Mouse (Mus musculus): ENCODE results near the gene Cldn4. TPM values are rescaled to one million over a fixed set of nuclear protein-coding genes. Genes with fewer than 3 reads are reported as not detected.
A peak's percentile ranks its signal among the peaks of the same experiment; 100 is the strongest.

Gene Cldn4
- total RNA-seq, 2 experiments from 2014 or later, result 0.21 to 0.57 TPM

DNA sequence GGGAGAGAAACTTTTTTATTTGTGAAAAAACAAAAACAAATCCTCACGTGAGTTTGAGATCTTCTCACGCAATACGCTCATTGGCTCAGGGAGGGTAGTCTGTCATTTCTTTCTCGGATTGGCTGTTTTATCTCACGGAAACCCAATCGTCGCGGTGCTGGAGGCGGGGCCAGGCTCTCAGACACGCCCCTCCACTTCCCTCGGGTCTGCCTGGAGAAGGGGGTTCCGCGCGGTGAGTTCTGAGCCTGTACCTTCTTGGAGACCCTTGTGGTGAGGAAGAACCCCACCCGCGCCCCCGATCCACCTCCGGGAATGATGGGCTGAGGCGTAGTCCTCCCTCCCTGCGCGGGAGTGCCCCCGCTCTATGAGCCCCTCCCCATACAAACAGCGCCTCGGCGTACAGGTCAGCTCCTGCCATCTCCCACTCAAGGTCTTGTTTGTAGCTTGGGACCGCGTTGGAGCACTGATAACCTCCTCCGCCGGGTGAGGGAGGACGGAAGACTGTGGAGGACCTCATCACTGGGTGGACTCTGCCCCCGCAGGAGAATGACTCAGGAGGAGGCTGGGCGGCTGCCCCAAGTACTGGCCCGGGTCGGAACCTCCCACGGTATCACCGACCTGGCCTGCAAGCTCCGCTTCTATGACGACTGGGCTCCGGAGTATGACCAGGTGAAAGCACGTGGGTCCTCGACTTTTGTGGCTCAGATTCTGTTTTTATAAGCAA, 14.4 kb downstream of the Cldn4 start, which contains the start of gene Mettl27:
Mettl27 (plus strand) TSS at position 190 of the 724 bp plus-strand sequence.
- DNase-seq, result peak; percentile 92

DNA sequence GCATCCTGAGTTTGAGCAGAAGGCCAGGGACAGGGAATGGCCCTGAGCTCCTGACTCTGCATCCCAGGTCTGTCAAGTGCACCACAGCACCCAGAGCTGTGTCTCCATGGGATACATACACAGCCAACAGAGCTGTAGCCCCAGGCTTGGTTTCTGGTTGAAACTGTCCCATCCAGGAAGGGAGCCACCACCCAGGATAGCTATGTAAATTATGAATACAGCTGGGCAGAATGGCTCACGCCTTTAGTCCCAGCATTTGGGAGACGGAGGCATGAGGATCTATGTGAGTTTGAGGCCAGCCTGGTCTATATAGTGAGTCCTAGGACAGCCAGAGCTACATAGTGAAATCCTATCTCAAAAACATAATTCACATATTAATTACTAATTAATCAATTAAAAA, 16.7 kb downstream of the Cldn4 start:
- DNase-seq, result no peak

DNA sequence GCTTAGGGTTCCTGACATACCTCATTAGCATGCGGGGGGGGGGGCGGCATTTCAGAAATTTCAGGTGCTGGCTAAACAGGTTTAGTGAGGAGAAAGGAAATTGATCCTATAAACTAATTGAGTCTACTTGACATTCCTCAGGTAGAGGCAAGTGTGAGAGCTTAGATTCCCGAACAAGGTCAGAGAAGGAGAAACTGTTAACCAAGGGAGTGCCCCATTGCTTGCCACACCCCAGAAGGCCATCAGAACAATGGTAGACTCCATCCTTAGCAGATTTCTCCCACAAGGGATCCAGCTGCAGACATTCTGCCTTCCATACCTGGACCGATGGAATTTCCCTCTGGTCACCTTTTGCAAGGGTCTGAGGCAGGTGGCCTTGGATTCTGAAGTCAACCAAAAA, 20.0 kb downstream of the Cldn4 start:
- DNase-seq, result no peak

DNA sequence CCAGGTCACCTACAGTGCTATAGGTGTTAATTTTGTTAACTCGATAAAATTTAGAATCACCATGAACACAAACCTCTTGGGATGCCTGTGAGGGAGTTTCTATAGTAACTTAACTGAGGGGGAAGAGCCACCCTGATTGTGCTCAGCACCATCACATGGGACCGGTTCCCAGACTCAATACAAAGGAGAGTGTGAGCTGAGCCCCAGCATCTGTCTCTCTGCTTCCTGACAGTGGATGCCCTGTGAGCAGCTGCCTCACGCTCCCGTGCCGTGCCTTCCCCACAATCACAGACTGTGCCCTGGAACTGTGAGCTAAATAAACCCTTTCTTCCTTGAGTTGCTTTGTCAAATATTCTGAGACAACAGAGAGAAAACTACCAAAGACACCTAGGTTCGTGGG, 23.6 kb downstream of the Cldn4 start:
- no peak for DNase-seq

DNA sequence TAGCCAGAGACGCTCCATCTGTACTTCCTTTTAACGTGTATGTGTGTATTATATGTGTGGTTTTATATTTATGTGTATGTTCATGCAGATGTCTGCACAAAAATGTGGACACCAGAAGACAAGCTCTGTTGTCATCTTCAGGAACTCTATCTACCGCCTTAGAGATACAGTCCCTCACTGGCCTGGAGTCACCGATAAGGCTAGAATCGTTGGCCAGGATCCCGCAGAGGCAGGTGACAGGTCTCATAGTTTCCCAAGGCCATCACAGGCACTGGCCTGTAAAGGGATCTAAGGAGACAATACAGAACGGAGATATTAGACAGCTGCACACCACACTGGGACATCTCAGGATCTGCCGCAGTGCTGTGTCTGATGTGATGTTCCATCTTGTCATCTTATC, 25.6 kb downstream of the Cldn4 start:
- DNase-seq, result no peak

DNA sequence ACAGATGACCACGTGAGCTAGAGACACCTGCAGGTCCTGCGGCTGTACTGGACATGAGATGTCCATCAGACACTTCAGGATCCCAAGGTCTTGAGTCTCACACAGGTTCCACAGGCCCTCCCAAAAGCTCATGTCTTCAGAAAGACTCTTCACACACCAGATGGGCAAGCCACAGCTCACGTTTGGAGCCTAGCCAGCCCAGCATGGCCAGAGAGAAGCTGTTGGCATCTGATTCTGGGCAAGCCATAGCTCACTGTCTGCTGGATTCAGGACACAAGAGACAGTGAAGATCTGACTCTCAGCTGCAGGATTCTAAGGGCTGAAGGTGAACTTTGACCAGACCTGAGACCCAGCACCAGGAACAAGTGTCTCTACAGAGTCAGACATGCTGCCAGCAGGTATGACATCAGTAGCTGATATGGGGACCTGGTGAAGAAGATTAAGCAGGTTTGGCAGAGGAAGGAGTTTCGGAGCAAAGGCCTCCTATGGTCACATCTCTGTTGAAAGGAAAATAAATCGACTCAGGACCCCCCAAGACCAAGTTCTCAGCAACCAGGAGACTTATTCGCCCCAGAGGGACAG, 26.5 kb downstream of the Cldn4 start:
- DNase-seq, result no peak

DNA sequence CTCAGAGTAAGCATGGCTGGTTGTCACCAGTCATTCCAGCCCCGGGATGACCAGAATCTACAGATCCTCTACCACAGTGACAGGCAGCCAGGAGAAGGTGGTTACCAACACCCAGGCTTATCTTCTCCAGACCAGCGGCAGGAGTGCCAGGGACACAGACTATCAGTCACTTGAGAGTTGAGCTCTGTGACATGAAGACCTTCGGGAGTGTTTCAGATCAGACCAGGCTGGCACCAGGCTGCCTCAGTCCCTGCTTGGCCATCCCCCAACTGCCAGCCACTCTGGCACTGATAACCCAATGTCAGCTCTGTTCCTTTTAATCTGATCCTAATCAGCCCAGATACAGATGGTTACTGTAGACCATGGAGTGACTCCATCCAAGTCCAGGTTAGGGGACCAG, 27.6 kb downstream of the Cldn4 start:
- peak; percentile 38 for DNase-seq

DNA sequence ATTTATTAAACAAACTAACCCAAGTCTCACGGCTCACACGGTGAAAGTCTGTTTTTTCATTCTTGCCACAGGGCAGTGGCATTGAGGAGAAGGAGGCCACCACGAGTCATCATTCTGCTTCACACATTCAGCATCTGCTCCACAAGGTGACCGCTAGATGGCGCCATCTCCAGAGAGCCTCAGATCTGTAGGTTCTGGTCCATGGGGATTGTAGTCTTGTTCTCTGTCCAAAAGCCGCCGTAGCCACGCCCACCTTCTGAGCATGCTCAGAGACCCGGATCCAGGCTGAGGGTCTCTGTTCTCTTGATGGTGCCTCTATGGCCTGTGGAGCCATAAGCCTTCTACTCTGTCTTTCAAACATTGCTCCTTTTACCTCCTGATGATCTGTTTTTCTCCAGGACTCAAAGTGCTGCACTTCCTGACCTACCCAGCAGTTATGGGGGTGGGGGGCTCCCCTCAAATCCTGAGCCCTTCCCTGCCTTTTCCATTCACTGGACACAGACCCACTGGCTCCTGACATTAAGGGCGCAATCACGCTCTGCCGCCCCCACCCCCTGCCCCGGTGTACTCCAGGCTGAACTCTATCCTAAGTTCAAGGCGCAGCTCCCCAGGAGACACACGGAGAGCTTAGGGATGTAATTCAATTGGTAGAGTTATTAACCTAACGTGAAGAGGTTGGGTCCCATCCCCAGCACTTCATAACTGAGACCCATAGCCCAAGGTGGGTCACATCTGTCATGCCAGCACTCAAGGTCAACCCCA, 28.5 kb downstream of the Cldn4 start:
- peak; percentile 73 for DNase-seq

DNA sequence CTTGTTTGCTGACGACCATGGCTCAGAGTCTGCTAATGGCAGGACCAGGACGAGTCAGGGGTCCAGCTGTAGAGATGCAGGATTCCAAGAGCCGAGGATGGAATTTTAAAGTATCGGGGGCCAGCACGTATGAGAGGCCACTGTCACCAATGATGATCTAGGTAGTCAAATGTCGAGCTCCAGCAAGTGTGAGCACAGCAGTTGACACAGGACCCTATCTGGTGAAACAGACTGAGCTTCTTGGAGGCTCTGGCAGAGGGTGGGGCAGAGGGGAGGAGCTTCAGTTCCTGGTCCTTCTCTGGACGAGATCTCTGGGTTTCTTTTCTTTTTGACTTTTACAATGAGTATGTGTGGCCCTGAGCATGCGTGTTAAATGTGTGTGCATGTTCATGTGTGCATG, 31.4 kb downstream of the Cldn4 start, which contains the start of gene Cldn13:
Cldn13 (minus strand) TSS at position 216 of the 400 bp plus-strand sequence.
- DNase-seq, result no peak

DNA sequence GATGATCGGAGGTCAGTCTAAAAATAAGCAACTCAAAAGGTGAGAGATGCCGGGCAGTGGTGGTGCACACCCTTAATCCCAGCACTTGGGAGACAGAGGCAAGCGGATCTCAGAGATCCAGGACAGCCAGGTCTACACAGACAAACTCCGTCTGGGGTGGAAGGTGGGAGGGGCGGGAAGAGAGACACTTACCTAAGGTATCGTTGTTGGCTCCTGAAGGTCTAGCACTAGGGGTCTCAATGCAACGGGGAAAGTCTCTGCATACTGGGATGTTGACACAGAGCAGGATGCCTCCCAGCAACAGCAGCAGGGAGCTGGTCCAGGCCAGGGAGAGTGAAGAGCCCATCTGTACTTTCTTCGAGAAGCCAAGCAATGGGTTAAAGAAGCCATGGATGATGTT, 32.2 kb downstream of the Cldn4 start:
- DNase-seq, result no peak

DNA sequence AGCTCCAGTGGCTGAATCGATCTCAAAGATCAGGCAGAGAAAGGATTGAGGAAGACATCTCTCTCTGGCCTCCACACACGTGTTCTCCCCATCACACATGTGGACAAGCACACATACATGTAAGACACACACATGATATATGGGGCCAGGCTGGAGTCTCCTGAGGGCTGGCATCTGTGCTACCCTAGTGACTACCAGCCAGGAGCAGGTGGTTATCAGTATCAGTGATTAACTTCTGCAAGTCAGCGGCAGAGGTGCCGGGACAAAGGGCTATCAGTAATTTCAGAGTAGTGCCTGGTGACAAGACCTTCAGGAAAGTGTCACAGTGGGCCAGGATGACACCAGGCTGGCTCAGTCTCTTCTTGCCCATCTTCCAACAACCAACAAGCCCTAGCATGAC, 33.0 kb downstream of the Cldn4 start:
- no peak for DNase-seq

DNA sequence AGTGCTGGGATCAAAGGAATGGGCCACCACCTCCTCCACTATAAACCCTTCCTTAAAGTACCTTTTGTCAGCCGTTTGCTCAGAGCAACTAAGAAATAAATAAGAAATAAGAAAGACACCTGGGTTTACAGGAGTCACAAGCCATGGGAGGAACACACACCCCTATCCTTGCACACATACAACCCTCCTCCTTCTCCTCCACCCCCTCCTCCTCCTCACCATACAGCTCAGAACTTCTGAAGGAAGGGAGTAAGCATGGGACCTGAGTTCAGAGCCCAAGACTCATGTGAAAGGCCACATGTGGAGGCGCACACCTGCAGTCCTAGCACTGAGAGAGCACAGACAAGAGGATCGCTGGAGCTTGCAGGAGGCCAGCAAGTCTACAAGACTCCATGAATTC, 33.4 kb downstream of the Cldn4 start:
- DNase-seq, result no peak

DNA sequence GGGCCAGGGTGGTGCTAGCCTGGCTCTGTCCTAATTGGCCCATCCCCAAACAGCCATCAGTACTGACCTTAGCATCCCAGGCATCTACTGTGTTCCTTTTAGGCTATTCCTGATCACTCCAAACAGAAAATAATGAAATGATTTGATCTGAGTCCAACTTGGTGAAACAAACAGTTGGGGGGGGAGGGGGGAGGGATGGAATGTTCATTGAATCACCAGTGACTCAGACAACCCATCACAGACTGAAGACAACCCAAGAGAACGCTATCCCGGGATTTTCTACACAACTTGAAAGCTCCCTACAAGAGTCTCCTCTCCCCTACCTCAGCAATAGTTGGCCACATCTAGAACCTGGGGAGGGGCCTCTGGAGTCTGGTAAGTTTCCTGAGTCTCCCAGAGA, 34.8 kb downstream of the Cldn4 start:
- no peak for DNase-seq

DNA sequence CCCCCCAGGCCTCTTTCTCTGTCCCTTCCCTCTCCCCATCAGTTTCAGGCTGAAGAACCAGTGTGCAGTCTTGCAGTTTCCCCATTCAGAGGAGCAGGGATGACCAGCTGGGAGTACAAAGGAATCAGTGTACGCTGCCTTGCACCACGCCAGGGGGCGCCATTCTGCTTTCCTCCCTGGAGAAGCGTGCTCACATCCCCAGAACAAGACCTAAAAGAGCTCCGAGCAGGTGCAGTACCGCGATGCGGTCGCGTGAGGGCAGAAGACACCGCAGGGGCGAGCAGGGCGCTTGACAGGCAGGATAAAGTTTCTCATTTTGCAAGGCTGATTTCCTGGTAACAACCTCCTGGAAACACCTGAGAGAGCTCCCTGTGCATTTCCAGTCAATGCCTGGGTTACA, 39.6 kb downstream of the Cldn4 start:
- peak; percentile 95 for DNase-seq

DNA sequence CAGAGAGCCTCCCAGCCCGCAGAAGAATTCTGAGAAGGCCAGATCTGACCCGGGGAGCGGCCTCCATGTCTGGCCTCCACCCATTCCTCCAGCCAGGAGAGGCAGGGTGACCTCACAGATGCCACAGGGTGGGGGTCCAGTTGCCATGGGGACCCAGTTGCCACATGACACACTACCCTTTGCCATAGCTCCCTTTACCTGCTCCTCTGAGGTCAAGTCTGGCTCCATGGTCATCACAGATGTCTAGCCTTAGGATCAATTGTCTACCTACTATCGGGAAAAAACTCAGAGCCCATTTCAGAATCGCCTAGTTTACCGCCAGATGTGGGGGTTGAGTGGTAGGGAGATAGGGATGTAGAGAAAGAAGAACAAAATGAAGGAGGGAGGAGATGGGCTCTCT, 40.1 kb downstream of the Cldn4 start, which contains the start of gene Tmem270:
Tmem270 (minus strand) TSS at position 101 of the 400 bp plus-strand sequence.
- DNase-seq, result no peak

DNA sequence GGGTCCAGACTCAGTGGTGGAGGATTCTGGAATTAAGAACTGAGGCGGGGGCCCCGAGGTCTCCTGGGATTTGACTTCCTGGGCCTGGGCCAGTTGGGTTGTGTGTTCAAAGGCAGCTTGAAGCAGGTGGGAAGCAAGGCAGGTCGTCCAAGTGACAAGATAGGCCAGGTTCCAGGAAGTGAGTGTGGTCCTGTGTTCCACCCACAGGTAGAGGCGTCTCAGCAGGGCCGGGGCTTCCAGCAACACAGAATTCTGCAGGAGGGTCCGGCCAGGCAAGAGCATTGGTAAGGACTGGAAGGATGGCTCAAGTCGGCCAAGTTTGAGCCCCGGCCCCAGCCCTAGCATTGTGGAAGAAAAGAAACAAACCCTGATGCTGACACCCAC, 45.1 kb downstream of the Cldn4 start:
- DNase-seq, result no peak

DNA sequence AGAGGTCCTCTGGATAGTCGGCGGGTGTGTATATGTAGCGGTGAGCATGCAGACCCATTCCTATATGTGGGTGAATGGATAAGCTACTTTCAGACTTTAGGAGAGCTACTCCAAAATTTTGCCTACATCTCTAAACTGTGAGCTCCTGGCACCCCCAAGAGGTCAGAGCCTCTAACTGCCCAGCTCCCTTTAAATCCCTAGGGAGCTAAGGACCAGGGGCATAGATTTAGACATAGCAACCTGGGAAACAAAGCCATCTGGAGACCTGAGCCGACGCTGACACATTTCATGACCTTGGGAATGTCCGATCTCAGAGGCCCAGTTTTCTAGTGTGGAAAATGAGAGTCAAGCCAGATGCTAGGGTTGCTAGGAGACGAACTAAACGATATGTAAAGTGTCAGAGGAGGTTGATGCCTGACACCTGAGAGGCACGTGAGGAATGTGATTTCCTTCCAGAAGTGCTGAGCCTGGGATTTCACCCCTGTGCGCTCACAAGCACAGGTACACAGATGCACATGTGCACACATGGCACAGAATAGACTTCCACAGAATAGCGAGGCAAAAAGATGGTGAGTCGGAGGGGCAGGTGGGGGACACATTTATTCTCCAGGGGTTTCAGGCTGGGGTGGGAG, 45.6 kb downstream of the Cldn4 start:
- peak; percentile 59 for DNase-seq

DNA sequence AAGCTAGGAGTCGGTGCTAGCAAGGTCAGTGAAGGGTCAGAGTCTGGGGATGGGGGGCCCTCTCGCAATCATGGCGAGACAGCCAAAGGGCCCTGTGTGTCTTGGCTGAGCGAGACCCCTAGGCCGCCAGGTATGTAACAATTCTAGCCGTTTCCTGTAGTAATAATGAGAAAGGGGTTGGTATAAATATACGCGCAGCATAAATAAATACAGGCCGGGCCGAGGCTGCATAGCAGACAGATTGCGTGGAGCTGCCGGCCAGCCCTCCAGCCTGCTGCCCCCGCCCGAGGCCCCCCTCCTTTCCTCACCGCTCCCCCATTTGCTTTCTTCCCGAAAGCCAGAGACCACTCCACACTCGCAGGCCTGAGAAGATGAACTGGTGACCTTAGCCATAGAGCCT, 49.1 kb downstream of the Cldn4 start:
- DNase-seq, result no peak

DNA sequence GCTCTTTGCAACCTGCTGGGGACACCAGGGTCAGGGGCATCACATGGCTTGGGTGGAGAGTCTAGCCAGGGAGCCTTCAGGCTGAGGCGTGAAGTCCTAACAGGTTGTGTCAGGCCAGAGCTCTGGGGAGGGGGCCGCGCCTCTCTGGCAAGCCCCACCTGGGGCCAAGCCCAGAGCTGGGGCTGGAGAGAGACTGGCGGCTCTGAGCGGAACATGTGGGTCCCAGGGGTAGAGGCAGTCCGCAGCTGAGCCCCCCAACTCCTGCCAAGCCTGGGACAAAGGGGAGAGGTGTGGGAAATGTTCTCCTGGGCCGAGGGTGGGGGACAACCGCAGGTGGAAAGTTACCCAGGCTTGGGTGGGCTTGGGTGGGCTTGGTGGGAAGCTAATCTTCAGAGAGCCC, 49.8 kb downstream of the Cldn4 start:
- DNase-seq, result no peak

DNA sequence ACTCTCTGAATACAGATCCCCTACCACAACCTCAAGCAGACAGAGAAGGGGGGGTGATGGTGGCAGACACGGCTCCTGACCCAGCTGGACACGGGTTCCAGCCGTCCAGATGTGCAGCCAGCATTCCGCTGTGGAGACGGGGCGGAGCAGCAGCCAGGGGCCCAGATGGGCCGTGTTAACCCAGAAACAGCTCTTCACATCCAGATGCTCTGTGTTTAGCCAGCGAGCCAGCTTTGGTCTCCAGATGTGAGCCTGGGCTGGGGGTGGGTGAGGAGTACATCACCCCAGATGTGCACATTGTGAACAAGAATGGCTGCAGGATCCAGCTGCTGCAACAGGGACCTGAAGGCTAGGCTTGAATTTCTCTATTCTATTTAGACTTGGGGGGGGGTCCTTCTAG, 51.4 kb downstream of the Cldn4 start:
- no peak for DNase-seq
